Mouse (Mus musculus) spleen, adult 2 months (tissue): ENCODE data around the gene Clasrp. TPM values are rescaled to one million over a fixed set of nuclear protein-coding genes. Genes with fewer than 3 reads are reported as not detected.
A peak's percentile ranks its signal among the peaks of the same experiment; 100 is the strongest.

Experiments used
- DNase-seq, 2 experiments: peaks; one replicate each; pipeline versions ENCODE4 v3.0.0 to v3.0.0-alpha.2; 2012 to 2021; ENCODE audit warnings: low spot score in 2 of 2, low read depth in 1 of 2
- H3K27ac ChIP-seq: fragments of 200-500 bp; 2 replicates; pipeline ENCODE4 v1.5.1; 2012; ENCODE audit warnings: low read length, inconsistent platforms; ENCODE audit not compliant: insufficient read depth
- H3K27me3 ChIP-seq: fragments of 200-500 bp; 2 replicates; pipeline ENCODE4 v1.6.1; 2012; ENCODE audit warnings: mild to moderate bottlenecking, moderate library complexity, low read length, inconsistent platforms; ENCODE audit not compliant: control insufficient read depth, insufficient read depth
- H3K36me3 ChIP-seq: fragments of 200-500 bp; 2 replicates; pipeline ENCODE4 v1.6.1; 2012; ENCODE audit warnings: mild to moderate bottlenecking, low read length, inconsistent platforms; ENCODE audit not compliant: control insufficient read depth, insufficient read depth
- H3K4me1 ChIP-seq: fragments of 200-500 bp; 2 replicates; pipeline ENCODE4 v1.6.1; 2011; ENCODE audit warnings: inconsistent platforms; ENCODE audit not compliant: control insufficient read depth, insufficient read depth, insufficient read length
- H3K4me3 ChIP-seq: fragments of 200-500 bp; 2 replicates; pipeline ENCODE4 v1.5.1; 2011; ENCODE audit warnings: mild to moderate bottlenecking, inconsistent platforms; ENCODE audit not compliant: insufficient read depth, insufficient read length; ENCODE audit errors: extremely low read depth
- CTCF ChIP-seq: fragments of 200-500 bp; IDR thresholded peaks from 2 replicates; pipeline ENCODE4 v1.5.1; 2011; ENCODE audit warnings: mild to moderate bottlenecking, inconsistent platforms; ENCODE audit not compliant: insufficient read depth, insufficient read length, insufficient replicate concordance; ENCODE audit errors: extremely low read depth
- POLR2A ChIP-seq: fragments of 200-500 bp; IDR thresholded peaks from 2 replicates; pipeline ENCODE4 v1.6.1; 2011; ENCODE audit warnings: low read depth, low read length, inconsistent platforms
- WGBS: fragments of 180-500 bp; shearing (Covaris S2); methylation state at CpG from one replicate; pipeline ENCODE4 v1.1.7; 2018; 5-methylcytosine and 5-hydroxymethylcytosine counted together
- polyA plus RNA-seq: library from polyadenylated mRNA; depleted of rRNA; stranded (reverse); fragments of >200 nt; gene quantifications from 2 replicates; pipeline ENCODE4 v1.2.3, GENCODE M21; 2012

Gene Clasrp
- polyA plus RNA-seq, 1 experiment, result 102 TPM

DNA sequence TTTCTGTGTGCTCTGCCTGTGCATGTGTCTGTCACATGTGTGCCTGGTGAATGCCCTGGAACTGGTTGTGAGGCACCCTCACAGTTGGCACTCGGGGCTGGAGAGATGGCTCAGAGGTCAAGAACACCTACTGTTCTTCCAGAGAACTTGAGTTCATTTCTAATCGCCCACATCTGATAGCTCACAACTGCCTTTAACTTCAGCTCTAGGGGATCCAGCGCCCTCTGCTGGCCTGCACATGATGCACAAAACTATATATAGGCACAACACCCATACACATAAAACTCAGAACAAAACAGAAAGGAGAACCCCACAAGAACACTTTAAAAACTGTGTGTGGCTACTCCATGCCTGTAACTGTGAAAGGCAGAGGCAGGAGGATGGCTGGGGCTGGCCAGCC lies 15.1 kb downstream of the Clasrp start:
- Histone ChIP-seq H3K27ac (no peak overlapping the region), H3K36me3 (peaks cover 55% of the 10 kb centered on the region), H3K4me1 (no peaks in the 10 kb centered on the region), H3K27me3 (no peaks in the 10 kb centered on the region), H3K4me3 (no peak overlapping the region)
- DNase-seq, result peak; percentile 35 to 36
- WGBS, result 58% methylated on average over 3 of the region's 3 CpGs
- peak; percentile 20; the same call in 1 of the 2 replicates for TF ChIP-seq CTCF
- TF ChIP-seq POLR2A, result no peak

- WGBS, result 98% methylated on average over 45 of the region's 46 CpGs
- H3K27ac ChIP-seq, result no peak overlapping the region
- TF ChIP-seq POLR2A (no peak), CTCF (no peak)
- no peaks in the 10 kb centered on the region for H3K27me3 ChIP-seq
- no peaks in the 10 kb centered on the region for H3K4me1 ChIP-seq
- H3K36me3 ChIP-seq, result peaks cover 50% of the 10 kb centered on the region
- DNase-seq, result no peak
- H3K4me3 ChIP-seq, result no peak overlapping the region
These were observed 18.0 kb downstream of the Clasrp start for GRCm38 (mm10) chr7:19586269-19586668.

DNA sequence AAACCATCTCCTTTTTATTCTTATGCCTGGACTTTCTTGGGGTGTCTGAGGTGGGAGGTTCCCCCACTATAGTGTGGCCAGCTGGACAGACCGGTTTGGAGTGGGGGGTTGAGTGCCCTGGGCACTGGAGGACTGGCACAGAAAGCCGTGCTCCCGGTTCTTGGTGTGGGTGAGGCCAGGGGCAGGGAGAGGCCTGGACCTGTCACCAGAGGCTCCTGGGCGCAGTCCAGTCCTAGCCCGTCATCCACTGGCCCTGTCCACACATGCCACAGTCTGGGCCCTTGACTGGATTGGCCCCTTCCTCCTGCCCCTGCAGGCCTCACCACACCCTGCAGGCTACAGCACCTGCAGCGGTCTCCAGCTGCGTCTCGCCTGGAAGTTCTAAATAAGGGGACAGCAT lies 23.7 kb downstream of the Clasrp start:
- peaks cover 34% of the 10 kb centered on the region for H3K36me3 ChIP-seq
- H3K4me3 ChIP-seq, result no peak overlapping the region
- 93% methylated on average over 8 of the region's 8 CpGs for WGBS
- no peak for TF ChIP-seq CTCF
- no peak for TF ChIP-seq POLR2A
- H3K27ac ChIP-seq, result no peak overlapping the region
- DNase-seq, result no peak
- no peaks in the 10 kb centered on the region for H3K27me3 ChIP-seq
- H3K4me1 ChIP-seq, result peaks cover 5% of the 10 kb centered on the region; the same call in 1 of the 2 replicates

DNA sequence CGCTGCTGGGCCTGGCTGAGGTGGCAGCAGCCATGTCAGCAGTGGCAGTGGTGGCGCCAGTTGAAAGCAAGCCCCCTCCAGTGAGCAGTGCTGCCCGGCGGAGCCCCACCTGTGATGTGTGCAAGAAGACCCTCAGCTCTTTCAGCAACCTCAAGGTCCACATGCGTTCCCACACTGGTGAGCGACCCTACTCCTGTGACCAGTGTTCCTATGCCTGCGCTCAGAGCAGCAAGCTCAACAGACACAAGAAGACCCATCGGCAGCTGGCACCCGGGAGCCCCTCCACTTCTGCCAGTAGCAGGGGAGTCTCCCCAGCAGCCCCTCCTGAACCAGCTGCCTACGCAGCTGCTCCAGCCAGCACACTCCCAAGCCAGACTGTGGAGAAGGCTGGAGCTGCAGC lies 24.5 kb downstream of the Clasrp start:
- Histone ChIP-seq H3K27ac (0 out of 2 replicates have a peak overlapping the region, but pooled peaks have one; percentile 17), H3K4me1 (peaks cover 5% of the 10 kb centered on the region; the same call in 1 of the 2 replicates), H3K27me3 (no peaks in the 10 kb centered on the region), H3K36me3 (peaks cover 27% of the 10 kb centered on the region), H3K4me3 (no peak overlapping the region)
- WGBS, result 94% methylated on average over 10 of the region's 10 CpGs
- no peak for DNase-seq
- no peak for TF ChIP-seq CTCF
- no peak for TF ChIP-seq POLR2A

DNA sequence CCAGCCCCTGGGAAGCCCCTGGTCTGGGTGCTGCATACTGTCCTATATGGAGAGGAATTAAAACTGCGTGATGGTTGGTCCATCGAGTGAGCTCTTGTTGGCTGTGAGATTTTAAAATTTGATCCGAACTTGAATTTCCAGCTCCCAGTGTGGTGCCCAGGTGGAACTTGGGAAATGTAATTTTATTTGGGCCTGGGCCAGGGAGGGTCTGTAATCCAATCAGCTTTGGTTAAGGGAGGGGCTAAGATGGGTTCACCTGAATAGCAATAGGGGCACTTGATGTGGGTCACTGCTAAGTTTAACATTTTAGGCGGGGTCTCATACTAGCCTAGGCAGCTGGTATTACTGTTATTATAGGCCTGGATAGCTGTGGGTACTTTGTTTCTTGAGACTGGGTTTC lies 25.9 kb downstream of the Clasrp start:
- H3K27me3 ChIP-seq, result no peaks in the 10 kb centered on the region
- WGBS, result 65% methylated on average over 4 of the region's 4 CpGs
- no peak for DNase-seq
- peak overlapping the region; percentile 81 for H3K27ac ChIP-seq
- peaks cover 5% of the 10 kb centered on the region; the same call in 1 of the 2 replicates for H3K4me1 ChIP-seq
- TF ChIP-seq CTCF (no peak), POLR2A (no peak)
- H3K36me3 ChIP-seq, result peaks cover 15% of the 10 kb centered on the region
- peak overlapping the region; percentile 68; the same call in 1 of the 2 replicates for H3K4me3 ChIP-seq

DNA sequence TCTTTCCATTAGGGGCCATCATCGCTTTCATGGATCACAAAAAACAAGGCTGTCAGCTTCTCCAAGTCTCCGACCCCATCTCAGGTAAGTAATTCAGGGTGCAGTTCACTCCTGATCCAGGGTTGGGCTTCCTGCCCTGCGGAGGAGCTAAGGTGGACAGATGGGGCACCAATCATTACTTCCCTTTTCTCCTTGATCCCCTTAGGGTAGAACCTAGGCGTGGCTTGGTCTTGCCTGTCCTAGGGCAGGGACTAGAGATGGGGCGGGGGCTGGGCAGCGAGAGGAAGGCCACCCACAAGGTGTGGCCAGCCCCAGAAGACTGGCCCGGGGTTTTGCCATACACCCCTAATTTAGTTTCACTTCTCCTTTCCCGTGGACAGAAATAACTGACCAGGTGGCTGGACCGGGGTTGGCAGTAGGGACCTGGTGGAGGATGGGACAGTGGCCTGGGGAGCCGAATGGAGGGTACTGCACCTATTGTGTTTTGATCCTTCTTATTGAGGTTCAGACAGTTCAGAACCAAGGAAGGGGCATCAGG lies 26.3 kb downstream of the Clasrp start:
- Histone ChIP-seq H3K36me3 (peaks cover 14% of the 10 kb centered on the region), H3K27ac (peak overlapping the region; percentile 81), H3K4me1 (peaks cover 5% of the 10 kb centered on the region; the same call in 1 of the 2 replicates), H3K4me3 (peak overlapping the region; percentile 68), H3K27me3 (no peaks in the 10 kb centered on the region)
- peak in 1 of 2 experiments; percentile 66 for DNase-seq
- TF ChIP-seq CTCF, result no peak
- TF ChIP-seq POLR2A, result no peak
- 8% methylated on average over 10 of the region's 10 CpGs for WGBS

DNA sequence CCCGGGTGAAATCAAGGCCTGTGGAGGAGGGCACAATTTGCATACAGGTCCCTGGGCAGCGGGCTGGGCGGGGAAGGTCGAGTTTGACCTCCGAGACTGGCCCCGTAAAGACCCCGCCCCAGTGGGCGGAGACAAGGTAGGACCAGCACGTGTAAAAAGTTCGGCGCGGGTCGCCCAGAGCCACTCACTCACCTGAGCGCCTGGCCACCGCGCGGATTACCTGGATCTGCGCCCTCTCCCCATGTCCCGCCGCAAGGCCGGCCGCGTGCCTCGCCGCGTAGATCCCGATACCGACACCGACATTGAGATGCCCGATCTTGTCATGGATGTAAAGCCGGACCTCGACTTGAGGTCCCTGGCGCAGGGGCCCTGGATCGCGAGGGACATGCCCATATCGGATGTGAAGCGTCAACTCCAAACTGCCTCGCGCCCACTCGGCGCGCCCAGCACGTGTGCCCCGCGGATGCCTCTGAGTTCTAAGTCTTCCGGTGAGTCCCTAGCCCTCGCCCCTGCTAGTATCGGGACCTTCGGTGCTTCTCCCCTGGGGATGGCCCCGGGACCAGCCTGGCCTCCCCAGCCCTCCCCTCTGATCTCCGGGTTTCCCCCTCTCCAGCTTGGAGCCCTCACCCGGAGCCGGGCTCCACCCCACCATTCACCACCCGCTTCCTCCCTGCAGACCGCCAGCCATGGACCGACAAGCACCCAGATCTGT lies 27.0 kb downstream of the Clasrp start, which contains the start of the genes Zfp296 and Gemin7:
TSS of gene Zfp296 (plus strand) at position 147 of the 712 bp plus-strand sequence.
TSS of gene Gemin7 (minus strand) at position 455 of the 712 bp plus-strand sequence.
- Histone ChIP-seq H3K27ac (peak within 1 kb of the TSS; percentile 81), H3K4me3 (peak within 1 kb of the TSS; percentile 68), H3K27me3 (no peaks in the 10 kb centered on the region), H3K36me3 (peaks cover 14% of the 10 kb centered on the region), H3K4me1 (peaks cover 5% of the 10 kb centered on the region; the same call in 1 of the 2 replicates)
- no peak for TF ChIP-seq CTCF
- peak; percentile 38; the same call in 1 of the 2 replicates for TF ChIP-seq POLR2A
- peak in 1 of 2 experiments; percentile 71 for DNase-seq
- under 1% methylated on average over 56 of the region's 56 CpGs for WGBS
